Mouse (Mus musculus) fat pad, adult 2 months (tissue): ENCODE measurements around the gene Dnajc21.
A peak's percentile ranks its signal among the peaks of the same experiment; 100 is the strongest.

Experiments used
- DNase-seq: peaks from one replicate; pipeline ENCODE4 v3.0.0-alpha.2; 2011; ENCODE audit warnings: low read depth, low spot score; ENCODE audit errors: extremely low read depth

Dnajc21 gene

GRCm38 (mm10) chr15:10439963-10440362 lies 30.4 kb downstream of the Dnajc21 start:
- DNase-seq, result no peak

- DNase-seq, result no peak
Observed at GRCm38 (mm10) chr15:10436893-10437292, 33.4 kb downstream of the Dnajc21 start.

- DNase-seq, result no peak
Observed at GRCm38 (mm10) chr15:10426545-10427266, 43.6 kb downstream of the Dnajc21 start.

- DNase-seq, result no peak
Observed at GRCm38 (mm10) chr15:10426124-10426523, 44.2 kb downstream of the Dnajc21 start.

- DNase-seq, result no peak
Observed at GRCm38 (mm10) chr15:10421785-10422144, 48.6 kb downstream of the Dnajc21 start.

- no peak for DNase-seq
Observed at GRCm38 (mm10) chr15:10421138-10421784, 49.1 kb downstream of the Dnajc21 start.

GRCm38 (mm10) chr15:10413656-10414055 lies 56.7 kb downstream of the Dnajc21 start:
- peak; percentile 5 for DNase-seq

- no peak for DNase-seq
Observed at GRCm38 (mm10) chr15:10410881-10411280, 59.4 kb downstream of the Dnajc21 start.

GRCm38 (mm10) chr15:10409842-10410241 lies 60.5 kb downstream of the Dnajc21 start:
- DNase-seq, result no peak

GRCm38 (mm10) chr15:10400415-10400814 lies 69.9 kb downstream of the Dnajc21 start:
- no peak for DNase-seq

GRCm38 (mm10) chr15:10399795-10400194 lies 70.5 kb downstream of the Dnajc21 start:
- DNase-seq, result no peak
